Mouse (Mus musculus): ENCODE measurements around the gene Amigo3. TPM values are rescaled to one million over a fixed set of nuclear protein-coding genes. Genes with fewer than 3 reads are reported as not detected.

Gene Amigo3
- polyA plus RNA-seq, 1 experiment from 2014 or later: 1.7 TPM

DNA sequence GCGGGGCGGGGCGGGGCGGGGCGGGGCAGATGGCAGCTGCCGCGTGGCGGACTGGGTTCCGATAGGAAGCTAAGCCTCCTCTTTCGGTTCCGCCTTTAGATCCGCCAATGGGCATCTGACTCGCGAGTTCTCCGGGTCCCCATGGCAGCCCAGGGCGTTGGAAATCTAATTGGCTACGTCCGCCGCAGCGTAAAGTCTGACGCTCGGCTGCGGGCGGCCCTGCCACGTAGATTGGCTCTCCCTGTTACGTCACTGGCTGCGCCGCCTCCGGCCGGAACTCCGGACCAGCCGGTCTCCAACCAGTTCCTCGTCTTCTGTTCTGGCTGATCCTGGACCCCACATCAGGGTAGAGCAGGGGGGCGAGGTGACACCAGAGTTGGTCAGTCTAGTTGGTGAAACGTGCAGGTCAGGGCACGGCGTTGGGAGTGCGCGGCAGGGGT lies 3.9 kb upstream of the Amigo3 start, which contains the start of gene Gmppb:
Gene Gmppb, plus strand, starts transcription at position 227 of the 440 bp plus-strand sequence.
- peak within 1 kb of the TSS; percentile 88 for H3K4me2 ChIP-seq (ENCODE audit: low read depth, severe bottlenecking)
- peaks cover 27% of the 10 kb centered on the region for H3K36me3 ChIP-seq (ENCODE audit: control insufficient read depth, insufficient read depth, low read length)
- peaks cover 7% of the 10 kb centered on the region; the same call in 1 of the 2 replicates for H3K4me1 ChIP-seq (ENCODE audit: control insufficient read depth, insufficient read depth, low read length)
- DNase-seq (ENCODE audit: low spot score) (peak; percentile 96), ATAC-seq (ENCODE audit: insufficient number of reproducible peaks, low FRiP score, low TSS enrichment, low read depth) (peak; percentile 91)
- peak within 1 kb of the TSS; percentile 26; the same call in 1 of the 2 replicates for H3K27ac ChIP-seq (replicated peaks; ENCODE audit: low read depth, low read length)
- H3K9me3 ChIP-seq (ENCODE audit: control insufficient read depth, low read length): no peaks in the 10 kb centered on the region
- no peaks in the 10 kb centered on the region for H3K27me3 ChIP-seq (ENCODE audit: control insufficient read depth, insufficient read depth, low read length)
- H3K9ac ChIP-seq (ENCODE audit: low read length): peak within 1 kb of the TSS; percentile 70
- WGBS: under 1% methylated on average over 30 of the region's 39 CpGs
- H3K4me3 ChIP-seq (ENCODE audit: low read depth, low read length): peak within 1 kb of the TSS; percentile 78

DNA sequence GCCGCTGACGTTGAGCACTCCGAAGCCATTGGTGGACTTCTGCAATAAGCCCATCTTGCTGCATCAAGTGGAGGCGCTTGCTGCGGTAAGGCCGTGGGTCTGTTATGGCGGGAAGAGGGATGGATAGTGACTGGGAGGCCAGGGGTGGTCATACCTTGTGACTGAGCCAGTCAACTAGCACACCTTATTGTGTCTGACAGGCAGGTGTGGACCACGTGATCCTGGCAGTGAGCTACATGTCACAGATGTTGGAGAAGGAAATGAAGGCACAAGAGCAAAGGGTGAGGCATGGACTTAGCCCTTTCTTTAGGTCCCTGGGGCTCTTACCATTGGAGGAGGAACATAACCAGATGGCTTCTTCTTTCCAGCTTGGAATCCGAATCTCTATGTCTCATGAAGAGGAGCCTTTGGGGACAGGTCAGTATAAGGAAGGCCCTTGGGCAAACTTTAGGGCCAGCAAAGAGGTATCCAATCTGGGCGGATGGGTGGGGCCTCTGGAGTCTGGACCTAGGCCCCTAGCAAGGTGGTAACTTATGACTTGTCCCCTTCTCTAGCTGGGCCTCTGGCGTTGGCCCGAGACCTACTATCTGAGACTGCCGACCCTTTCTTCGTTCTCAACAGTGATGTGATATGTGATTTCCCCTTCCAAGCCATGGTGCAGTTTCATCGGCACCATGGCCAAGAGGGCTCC lies 3.3 kb upstream of the Amigo3 start:
- 47% methylated on average over 15 of the region's 15 CpGs for WGBS

DNA sequence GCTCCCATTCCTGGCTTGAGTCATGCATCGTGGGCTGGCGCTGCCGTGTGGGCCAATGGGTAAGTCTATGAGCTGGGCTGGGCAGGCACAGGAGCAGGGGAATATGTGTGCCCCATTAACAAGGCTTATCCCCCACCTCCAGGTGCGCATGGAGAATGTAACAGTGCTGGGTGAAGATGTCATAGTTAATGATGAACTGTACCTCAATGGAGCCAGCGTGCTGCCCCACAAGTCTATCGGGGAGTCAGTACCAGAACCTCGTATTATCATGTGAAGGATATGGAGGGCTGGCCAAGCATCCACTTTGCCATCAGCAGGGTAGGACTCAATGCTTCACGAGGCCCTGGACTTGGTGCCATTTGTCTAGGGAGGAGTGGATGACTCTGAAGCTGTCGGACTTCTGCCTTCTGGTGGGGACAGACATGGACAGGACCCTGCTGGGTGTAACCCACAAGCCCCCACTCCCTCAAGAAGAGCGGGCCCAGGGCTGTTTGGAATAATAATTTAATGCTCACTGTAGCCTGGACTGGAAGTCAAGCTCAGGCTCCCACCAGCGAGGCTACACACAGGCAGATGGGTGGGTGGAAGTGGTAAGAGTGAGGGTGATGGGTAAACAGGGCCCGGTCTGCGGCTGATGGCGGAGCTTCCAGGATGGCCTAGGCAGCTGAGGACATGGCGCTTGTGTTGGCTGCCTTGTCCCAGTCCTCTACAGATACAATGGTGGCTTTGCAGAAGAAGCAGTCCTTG lies 1.6 kb upstream of the Amigo3 start:
- WGBS: 94% methylated on average over 15 of the region's 15 CpGs
- ATAC-seq (ENCODE audit: insufficient number of reproducible peaks, low FRiP score, low TSS enrichment, low read depth): no peak

More for the DNA sequence above, 3.3 kb upstream of the Amigo3 start:
- DNase-seq (ENCODE audit: low spot score) (no peak), ATAC-seq (ENCODE audit: insufficient number of reproducible peaks, low FRiP score, low TSS enrichment, low read depth) (peak; percentile 14)
- Histone ChIP-seq H3K9me3 (ENCODE audit: control insufficient read depth, low read length) (no peaks in the 10 kb centered on the region), H3K27ac (replicated peaks; ENCODE audit: low read depth, low read length) (0 out of 2 replicates have a peak overlapping the region, but pooled peaks have one; percentile 26), H3K4me3 (ENCODE audit: low read depth, low read length) (peak overlapping the region; percentile 78), H3K36me3 (ENCODE audit: control insufficient read depth, insufficient read depth, low read length) (peaks cover 30% of the 10 kb centered on the region), H3K9ac (ENCODE audit: low read length) (peak overlapping the region; percentile 70), H3K4me2 (ENCODE audit: low read depth, severe bottlenecking) (peak overlapping the region; percentile 88), H3K27me3 (ENCODE audit: control insufficient read depth, insufficient read depth, low read length) (no peaks in the 10 kb centered on the region), H3K4me1 (ENCODE audit: control insufficient read depth, insufficient read depth, low read length) (peaks cover 7% of the 10 kb centered on the region; the same call in 1 of the 2 replicates)

DNA sequence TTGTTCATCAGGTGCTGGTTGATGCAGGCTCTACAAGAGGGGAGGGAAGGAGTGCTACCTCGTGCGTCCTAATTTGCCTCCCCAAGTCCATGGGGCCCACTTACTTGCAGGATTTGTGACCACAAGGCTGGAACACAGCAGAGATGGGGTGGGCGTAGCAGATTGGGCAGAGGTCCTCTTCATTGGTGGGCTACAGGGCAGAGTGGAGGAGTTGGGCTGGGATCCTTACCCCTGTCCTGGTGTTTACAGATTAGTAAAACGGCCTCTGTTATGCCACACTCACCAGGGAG lies 1.1 kb upstream of the Amigo3 start:
- Histone ChIP-seq H3K36me3 (ENCODE audit: control insufficient read depth, insufficient read depth, low read length) (peaks cover 17% of the 10 kb centered on the region), H3K4me2 (ENCODE audit: low read depth, severe bottlenecking) (no peak overlapping the region), H3K9me3 (ENCODE audit: control insufficient read depth, low read length) (no peaks in the 10 kb centered on the region), H3K4me1 (ENCODE audit: control insufficient read depth, insufficient read depth, low read length) (peaks cover 7% of the 10 kb centered on the region; the same call in 1 of the 2 replicates), H3K27me3 (ENCODE audit: control insufficient read depth, insufficient read depth, low read length) (no peaks in the 10 kb centered on the region), H3K4me3 (ENCODE audit: low read depth, low read length) (no peak overlapping the region), H3K9ac (ENCODE audit: low read length) (no peak overlapping the region), H3K27ac (replicated peaks; ENCODE audit: low read depth, low read length) (no peak overlapping the region)
- no peak for ATAC-seq (ENCODE audit: insufficient number of reproducible peaks, low FRiP score, low TSS enrichment, low read depth)
- DNase-seq (ENCODE audit: low spot score): no peak
- WGBS: 75% methylated on average over 4 of the region's 4 CpGs

More for the DNA sequence above, 1.6 kb upstream of the Amigo3 start:
- Histone ChIP-seq H3K4me3 (ENCODE audit: low read depth, low read length) (no peak overlapping the region), H3K4me2 (ENCODE audit: low read depth, severe bottlenecking) (no peak overlapping the region), H3K27me3 (ENCODE audit: control insufficient read depth, insufficient read depth, low read length) (no peaks in the 10 kb centered on the region), H3K4me1 (ENCODE audit: control insufficient read depth, insufficient read depth, low read length) (peaks cover 7% of the 10 kb centered on the region; the same call in 1 of the 2 replicates), H3K9me3 (ENCODE audit: control insufficient read depth, low read length) (no peaks in the 10 kb centered on the region), H3K27ac (replicated peaks; ENCODE audit: low read depth, low read length) (no peak overlapping the region), H3K36me3 (ENCODE audit: control insufficient read depth, insufficient read depth, low read length) (peaks cover 19% of the 10 kb centered on the region), H3K9ac (ENCODE audit: low read length) (no peak overlapping the region)
- no peak for DNase-seq (ENCODE audit: low spot score)

DNA sequence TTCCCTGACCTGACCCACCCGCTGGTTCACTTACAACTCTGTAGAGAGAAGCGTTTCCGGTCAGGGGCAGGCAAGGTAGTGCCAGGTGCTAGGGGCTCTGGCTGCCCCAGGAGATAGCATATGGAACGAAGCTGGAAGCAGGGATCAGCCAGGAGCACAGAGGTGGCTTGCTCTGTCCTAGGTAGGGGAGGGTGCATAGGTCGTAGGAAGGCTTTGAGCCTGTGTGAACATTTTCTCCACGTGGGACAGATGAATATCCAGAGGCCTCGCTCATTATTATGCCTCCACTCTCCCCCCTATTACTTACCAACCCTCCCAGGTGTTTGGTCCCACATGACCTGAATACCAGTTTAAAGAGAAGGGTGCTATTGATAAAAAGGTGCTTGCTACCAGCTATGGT lies 548 bp upstream of the Amigo3 start:
- 74% methylated on average over 7 of the region's 7 CpGs for WGBS
- Histone ChIP-seq H3K27me3 (ENCODE audit: control insufficient read depth, insufficient read depth, low read length) (no peaks in the 10 kb centered on the region), H3K9me3 (ENCODE audit: control insufficient read depth, low read length) (no peaks in the 10 kb centered on the region), H3K4me2 (ENCODE audit: low read depth, severe bottlenecking) (no peak overlapping the region), H3K27ac (replicated peaks; ENCODE audit: low read depth, low read length) (no peak overlapping the region), H3K36me3 (ENCODE audit: control insufficient read depth, insufficient read depth, low read length) (peaks cover 17% of the 10 kb centered on the region), H3K9ac (ENCODE audit: low read length) (no peak overlapping the region), H3K4me3 (ENCODE audit: low read depth, low read length) (no peak overlapping the region), H3K4me1 (ENCODE audit: control insufficient read depth, insufficient read depth, low read length) (peaks cover 7% of the 10 kb centered on the region; the same call in 1 of the 2 replicates)
- ATAC-seq (ENCODE audit: insufficient number of reproducible peaks, low FRiP score, low TSS enrichment, low read depth) (no peak), DNase-seq (ENCODE audit: low spot score) (no peak)

DNA sequence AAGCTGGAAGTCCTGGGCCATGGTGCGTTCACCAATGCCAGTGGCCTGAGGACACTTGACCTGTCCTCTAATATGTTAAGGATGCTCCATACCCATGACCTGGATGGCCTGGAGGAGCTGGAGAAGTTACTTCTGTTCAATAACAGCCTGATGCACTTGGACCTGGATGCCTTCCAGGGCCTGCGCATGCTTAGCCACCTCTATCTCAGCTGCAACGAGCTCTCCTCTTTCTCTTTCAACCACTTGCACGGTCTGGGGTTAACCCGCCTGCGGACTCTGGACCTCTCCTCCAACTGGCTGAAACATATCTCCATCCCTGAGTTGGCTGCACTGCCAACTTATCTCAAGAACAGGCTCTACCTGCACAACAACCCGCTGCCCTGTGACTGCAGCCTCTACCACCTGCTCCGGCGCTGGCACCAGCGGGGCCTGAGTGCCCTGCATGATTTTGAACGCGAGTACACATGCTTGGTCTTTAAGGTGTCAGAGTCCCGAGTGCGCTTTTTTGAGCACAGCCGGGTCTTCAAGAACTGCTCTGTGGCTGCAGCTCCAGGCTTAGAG lies 786 bp downstream of the Amigo3 start:
- WGBS: 92% methylated on average over 15 of the region's 15 CpGs
- peaks cover 7% of the 10 kb centered on the region; the same call in 1 of the 2 replicates for H3K4me1 ChIP-seq (ENCODE audit: control insufficient read depth, insufficient read depth, low read length)
- DNase-seq (ENCODE audit: low spot score): no peak
- H3K27ac ChIP-seq (replicated peaks; ENCODE audit: low read depth, low read length): no peak overlapping the region
- no peaks in the 10 kb centered on the region for H3K9me3 ChIP-seq (ENCODE audit: control insufficient read depth, low read length)
- H3K9ac ChIP-seq (ENCODE audit: low read length): no peak overlapping the region
- peaks cover 17% of the 10 kb centered on the region for H3K36me3 ChIP-seq (ENCODE audit: control insufficient read depth, insufficient read depth, low read length)
- H3K27me3 ChIP-seq (ENCODE audit: control insufficient read depth, insufficient read depth, low read length): no peaks in the 10 kb centered on the region
- no peak overlapping the region for H3K4me3 ChIP-seq (ENCODE audit: low read depth, low read length)
- H3K4me2 ChIP-seq (ENCODE audit: low read depth, severe bottlenecking): no peak overlapping the region
- ATAC-seq (ENCODE audit: insufficient number of reproducible peaks, low FRiP score, low TSS enrichment, low read depth): no peak

DNA sequence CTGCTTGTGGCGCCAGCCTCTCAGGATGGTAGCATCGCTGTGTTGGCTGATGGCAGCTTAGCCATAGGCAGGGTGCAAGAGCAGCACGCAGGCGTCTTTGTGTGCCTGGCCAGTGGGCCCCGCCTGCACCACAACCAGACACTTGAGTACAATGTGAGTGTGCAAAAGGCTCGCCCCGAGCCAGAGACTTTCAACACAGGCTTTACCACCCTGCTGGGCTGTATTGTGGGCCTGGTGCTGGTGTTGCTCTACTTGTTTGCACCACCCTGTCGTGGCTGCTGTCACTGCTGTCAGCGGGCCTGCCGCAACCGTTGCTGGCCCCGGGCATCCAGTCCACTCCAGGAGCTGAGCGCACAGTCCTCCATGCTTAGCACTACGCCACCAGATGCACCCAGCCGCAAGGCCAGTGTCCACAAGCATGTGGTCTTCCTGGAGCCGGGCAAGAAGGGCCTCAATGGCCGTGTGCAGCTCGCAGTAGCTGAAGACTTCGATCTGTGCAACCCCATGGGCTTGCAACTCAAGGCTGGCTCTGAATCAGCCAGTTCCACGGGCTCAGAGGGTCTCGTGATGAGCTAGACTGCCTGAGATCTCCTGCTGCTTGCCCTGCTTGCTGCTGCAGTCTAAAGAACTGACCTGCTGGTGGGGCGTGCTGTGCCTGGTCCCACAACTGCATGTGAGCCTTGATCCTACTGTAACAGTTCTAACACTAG lies 1.5 kb downstream of the Amigo3 start:
- H3K4me3 ChIP-seq (ENCODE audit: low read depth, low read length): no peak overlapping the region
- no peaks in the 10 kb centered on the region for H3K9me3 ChIP-seq (ENCODE audit: control insufficient read depth, low read length)
- H3K4me2 ChIP-seq (ENCODE audit: low read depth, severe bottlenecking): no peak overlapping the region
- H3K9ac ChIP-seq (ENCODE audit: low read length): no peak overlapping the region
- H3K4me1 ChIP-seq (ENCODE audit: control insufficient read depth, insufficient read depth, low read length): peaks cover 7% of the 10 kb centered on the region; the same call in 1 of the 2 replicates
- H3K27me3 ChIP-seq (ENCODE audit: control insufficient read depth, insufficient read depth, low read length): no peaks in the 10 kb centered on the region
- DNase-seq (ENCODE audit: low spot score) (no peak), ATAC-seq (ENCODE audit: insufficient number of reproducible peaks, low FRiP score, low TSS enrichment, low read depth) (no peak)
- H3K36me3 ChIP-seq (ENCODE audit: control insufficient read depth, insufficient read depth, low read length): peaks cover 17% of the 10 kb centered on the region
- WGBS: 88% methylated on average over 22 of the region's 22 CpGs
- H3K27ac ChIP-seq (replicated peaks; ENCODE audit: low read depth, low read length): no peak overlapping the region

DNA sequence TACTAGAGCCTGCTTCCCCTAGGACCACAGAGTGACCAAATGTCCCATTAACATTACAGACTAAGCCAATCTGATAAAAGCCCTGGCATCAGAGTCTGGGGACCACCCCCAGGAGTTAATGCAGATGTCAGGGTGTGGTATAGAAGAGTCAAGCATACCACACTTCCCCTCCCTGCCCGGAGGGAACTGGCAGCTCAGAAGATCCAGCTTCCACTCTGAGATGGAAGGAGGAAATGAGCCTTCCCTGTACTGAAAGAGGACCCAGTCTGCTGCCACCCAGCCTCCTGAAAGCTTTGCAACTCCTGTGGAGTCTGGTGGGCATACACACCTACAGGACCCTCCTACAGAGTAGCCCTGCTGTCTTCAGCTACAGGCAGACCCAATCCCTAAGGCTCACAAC lies 2.1 kb downstream of the Amigo3 start:
- H3K36me3 ChIP-seq (ENCODE audit: control insufficient read depth, insufficient read depth, low read length): peaks cover 17% of the 10 kb centered on the region
- DNase-seq (ENCODE audit: low spot score) (no peak), ATAC-seq (ENCODE audit: insufficient number of reproducible peaks, low FRiP score, low TSS enrichment, low read depth) (no peak)
- H3K4me2 ChIP-seq (ENCODE audit: low read depth, severe bottlenecking): no peak overlapping the region
- H3K27ac ChIP-seq (replicated peaks; ENCODE audit: low read depth, low read length): no peak overlapping the region
- H3K9ac ChIP-seq (ENCODE audit: low read length): no peak overlapping the region
- H3K4me1 ChIP-seq (ENCODE audit: control insufficient read depth, insufficient read depth, low read length): 0 out of 2 replicates have a peak, but pooled peaks cover 3% of the 10 kb centered on the region
- no peaks in the 10 kb centered on the region for H3K9me3 ChIP-seq (ENCODE audit: control insufficient read depth, low read length)
- no peaks in the 10 kb centered on the region for H3K27me3 ChIP-seq (ENCODE audit: control insufficient read depth, insufficient read depth, low read length)
- 50% methylated on average over 1 of the region's 1 CpGs for WGBS
- no peak overlapping the region for H3K4me3 ChIP-seq (ENCODE audit: low read depth, low read length)

Measured in limb, embryonic 11.5 days (tissue).